Mouse (Mus musculus) heart, adult 18-20 months (tissue): ENCODE results near the gene Trim71. TPM values are rescaled to one million over a fixed set of nuclear protein-coding genes. Genes with fewer than 3 reads are reported as not detected.

Source experiments
- DNase-seq, 2 experiments: peaks; one replicate each; pipeline ENCODE4 v3.0.0; 2021 to 2022; ENCODE audit warnings: mixed read lengths in 1 of 2
- total RNA-seq, 2 experiments: library from RNA; stranded (reverse); gene quantifications; 2 replicates each; pipeline ENCODE4 v1.2.3; 2021

Gene Trim71
- total RNA-seq, 2 experiments from 2014 or later: not detected

DNA sequence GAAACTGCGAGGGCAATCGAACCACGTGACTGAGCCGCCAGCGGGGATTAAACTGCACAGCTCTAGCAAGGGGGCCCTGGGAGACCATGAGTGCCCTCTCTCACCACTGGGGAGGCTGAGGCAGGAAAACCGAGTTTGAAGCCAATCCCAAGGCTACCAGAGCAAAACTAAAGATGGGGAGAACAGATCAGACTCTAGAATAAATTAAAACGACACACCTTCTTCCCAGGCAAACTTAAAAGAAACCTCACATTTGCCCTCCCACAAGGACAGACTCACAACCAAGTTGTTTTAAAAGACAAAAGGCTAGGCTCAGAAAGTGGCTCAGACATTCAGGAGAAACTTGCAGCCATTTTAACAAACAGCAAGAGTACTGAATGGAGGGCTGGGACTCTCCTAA lies 7.1 kb downstream of the Trim71 start:
- no peak for DNase-seq

DNA sequence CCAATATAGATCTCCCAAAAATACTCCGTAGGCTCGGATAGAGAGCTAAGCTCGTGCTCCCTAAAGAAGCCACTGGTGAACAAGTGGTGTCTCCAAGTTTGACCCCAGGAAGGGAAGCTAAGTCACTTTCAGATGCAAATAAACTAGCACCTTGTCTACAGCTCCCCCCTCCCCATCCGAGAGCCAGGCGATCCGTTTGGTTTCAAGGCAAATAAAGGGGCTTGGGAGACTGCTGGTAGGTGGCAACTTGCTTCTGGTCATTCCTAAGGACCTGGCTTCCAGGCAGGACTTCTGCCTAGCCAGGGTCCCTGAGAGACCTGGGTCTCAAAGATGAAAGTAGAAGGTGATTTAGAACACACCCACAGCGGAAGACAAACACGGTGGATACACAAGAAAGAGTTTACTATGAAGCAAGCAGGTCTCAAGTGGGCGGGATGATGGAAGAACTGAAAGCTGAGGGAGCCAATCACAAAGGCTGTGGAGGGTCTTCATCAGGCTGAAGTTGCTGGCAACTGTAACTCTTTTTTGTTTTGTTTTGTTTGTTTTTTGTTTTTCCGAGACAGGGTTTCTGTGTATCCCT lies 7.8 kb downstream of the Trim71 start:
- DNase-seq: no peak

DNA sequence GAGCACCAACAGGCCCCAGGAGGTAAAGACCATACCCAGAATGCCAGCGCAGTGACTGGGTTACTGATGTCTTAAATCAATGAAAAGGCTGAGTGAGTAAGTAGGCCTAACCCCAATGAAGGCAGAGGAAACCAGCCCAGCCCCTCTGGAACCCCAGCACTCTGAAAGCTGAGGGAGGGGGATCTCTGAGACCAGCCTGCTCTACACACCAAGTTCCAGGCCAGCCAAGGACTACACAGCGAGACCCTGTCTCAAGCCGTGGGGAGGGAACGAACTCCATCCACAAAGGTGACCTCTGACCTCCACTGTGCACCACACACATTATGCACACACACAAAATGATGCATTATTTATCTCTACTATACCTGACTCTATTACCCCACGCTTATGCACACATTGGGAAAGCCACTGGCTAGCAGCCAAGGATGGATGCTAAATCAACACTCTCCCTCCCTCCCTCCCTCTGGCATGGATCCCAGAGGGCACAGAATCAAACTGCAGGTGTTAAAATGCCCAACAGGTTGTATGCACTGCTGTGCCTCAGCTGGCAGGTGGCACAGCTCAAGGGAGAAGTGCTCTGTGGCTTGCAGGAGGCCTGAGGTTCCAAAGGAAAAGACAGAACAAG lies 9.7 kb downstream of the Trim71 start:
- DNase-seq: no peak

DNA sequence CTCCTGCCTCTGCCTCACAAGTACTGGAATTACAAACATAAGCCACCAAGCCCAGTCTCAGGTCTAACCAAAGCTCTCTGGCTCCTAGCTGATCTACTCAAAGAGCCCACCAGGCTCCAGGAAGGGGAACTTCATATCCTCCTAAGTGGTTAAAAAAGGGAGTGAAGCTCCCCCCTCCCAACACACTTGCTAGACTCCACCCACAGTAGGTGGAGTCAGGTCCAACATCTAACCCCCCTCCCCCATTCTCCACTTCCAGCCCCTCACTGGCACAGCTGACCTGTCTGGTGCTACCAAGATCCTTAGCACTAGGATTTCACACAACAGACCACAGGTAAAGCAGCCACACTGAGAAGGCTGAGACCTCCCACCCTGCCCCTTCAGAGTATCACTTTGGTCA lies 10.3 kb downstream of the Trim71 start:
- DNase-seq: no peak

DNA sequence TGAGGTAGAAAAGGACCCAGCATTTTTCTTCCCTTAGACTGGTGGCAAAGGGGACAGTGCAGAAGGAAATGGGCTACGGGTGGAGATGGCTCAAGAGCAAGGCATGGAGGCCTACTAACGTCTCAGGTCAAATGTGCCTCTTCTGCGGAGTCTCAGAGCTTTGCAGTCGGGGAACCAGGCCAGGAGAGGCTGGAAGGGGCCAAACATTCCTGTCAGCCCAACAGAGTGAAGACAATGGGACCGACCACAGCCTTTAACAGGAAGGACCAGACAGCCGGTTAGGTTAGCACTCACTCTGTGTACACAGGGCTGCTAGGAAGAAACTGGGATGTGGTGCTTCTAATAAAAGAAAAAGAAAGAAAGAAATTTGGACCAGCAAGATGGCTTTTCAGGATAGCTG lies 14.1 kb downstream of the Trim71 start:
- DNase-seq: no peak

DNA sequence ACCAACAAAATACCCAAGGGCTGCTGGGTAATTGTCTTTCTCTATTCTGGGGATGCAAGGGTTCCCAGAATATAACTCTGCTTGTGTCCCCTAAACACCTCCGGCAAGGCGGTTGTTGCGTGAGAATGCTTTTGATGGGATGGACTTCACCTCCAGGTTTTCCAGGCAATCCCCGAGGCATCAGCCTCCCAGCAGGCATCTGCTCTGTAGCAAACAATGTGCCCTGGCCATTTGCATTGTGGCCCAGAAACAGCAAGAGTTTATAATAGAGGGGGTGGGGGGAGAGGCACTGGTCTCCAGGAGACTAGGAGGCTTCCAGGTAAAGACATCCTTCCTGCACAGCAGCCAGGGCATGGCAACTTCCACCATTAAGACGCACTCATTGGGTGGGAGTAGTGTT lies 15.1 kb downstream of the Trim71 start:
- no peak for DNase-seq

DNA sequence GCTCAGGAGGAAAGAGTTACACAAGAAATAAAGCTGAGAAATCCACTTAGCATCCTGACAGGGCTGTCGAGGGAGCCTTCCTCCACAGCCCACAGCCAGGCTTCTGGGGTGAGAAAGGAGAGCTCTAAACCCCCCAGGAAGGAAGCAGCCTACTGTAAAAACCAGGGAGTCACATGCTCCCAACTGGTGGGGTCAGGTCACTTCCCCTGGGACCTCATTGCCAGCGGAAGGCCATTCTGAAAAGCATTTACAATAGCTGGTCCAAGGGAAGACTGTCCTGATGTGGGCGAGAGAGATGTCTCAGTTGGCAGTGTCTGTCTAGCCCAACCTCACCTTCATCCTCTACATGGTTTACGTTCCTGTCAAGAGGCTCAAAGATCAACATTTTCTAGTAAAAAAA lies 15.7 kb downstream of the Trim71 start:
- no peak for DNase-seq

DNA sequence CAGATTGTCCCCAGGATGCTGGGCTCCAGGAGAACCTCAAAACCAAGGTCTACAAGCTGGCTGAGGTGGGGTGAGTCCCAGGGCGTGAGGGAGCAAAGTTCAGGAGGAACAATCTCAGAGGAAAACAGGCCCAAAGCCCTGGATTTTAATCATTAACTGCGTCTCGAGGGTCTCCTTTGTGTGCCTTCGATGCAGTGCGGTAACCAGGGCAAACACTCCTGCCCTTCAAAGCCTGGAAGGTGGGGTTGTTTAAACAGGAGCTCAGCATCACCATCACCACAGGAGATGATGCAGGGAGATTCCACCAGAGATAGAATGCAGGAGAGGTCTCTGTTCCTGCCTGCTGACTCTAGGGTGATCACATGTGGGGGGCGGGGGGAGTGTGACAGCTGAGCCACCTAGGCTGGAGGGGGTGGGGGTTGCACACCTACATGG lies 16.5 kb downstream of the Trim71 start:
- no peak for DNase-seq

DNA sequence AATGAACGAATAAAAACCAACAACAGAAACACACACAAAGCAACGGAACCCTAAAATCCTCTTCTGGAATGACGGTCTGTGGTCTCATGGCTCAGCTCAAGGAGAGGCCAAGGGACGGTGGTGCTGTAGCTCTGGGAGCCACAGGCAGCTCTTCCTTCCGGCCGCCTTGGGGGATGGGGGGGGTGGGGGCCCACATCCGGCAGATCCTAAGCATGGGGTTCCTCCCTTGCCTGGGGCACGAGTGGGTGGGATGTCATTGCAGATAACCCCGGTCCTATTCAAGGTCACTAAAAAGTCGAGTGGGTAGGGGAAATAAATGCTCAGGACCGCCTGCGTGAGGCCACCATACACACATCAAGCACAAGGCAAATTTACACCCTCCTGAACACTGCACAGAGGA lies 17.4 kb downstream of the Trim71 start:
- no peak for DNase-seq

DNA sequence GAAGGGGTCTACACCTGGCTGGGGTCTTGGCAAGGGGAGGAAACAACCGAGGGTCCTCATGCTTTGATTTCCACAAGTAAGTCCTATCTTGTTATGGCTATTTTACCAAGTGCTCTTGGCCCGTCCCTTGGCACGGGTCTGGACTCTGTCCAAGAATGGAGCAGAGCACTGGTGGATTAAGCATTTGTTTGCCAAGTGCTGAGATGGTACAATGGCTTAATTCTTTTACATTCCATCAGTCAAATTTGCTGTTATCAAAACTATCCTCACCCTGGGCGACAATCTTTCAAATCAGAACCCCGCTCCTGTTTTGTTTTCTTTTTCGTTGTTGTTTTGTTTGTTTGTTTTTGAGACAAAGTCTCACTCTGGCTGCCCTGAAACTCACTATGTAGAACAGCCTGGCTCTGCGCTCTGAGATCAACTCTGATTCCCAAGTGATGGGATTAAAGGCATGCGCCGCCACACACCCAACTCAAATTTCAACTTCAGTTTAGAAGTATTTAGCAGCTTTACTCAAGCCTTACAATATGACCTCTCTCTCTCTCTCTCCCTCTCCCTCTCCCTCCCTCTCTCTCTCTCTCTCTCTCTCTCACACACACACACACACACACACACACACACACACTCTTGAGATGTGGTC lies 19.3 kb downstream of the Trim71 start:
- DNase-seq: no peak

DNA sequence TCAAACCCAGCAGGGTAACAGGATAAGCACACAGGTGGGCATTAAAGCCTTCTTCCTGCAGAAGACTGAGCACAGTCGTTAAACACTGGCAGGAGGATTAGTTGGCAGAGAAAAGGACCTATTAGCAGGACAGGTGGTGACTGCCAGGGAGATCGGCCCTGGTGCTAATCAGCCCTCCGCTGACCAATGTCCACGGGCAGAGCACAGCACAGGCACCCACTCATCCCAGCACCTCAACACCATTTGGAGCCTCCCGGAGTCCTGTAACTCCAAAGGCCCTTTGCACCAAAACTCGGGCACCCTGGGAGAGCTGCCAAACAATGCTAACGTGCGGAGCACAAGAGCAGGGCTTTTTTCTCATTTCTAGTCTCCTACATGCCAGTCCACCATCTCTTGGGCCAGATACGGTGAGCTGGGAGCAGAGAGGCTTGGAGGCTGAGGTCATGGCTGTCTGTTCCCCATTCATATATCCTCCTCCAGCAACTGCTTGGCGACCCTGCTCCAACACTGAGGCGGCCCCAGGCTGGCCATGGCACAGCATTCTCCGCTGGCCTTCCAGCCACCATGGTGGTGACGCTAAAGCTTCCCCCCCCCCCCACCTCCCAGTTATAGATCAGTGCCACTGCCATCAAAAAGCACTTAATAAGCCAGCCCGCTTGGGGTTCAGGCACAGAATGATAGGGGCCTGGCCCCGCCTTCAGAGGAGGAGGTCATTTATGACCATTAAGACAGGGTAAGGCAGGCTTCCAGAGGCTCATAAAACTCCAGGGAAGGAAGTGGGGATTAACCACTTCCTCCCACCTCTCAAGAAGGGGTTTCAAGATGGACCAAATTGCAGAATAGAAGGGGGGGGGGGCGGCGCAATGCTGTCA lies 20.1 kb downstream of the Trim71 start:
- no peak for DNase-seq

DNA sequence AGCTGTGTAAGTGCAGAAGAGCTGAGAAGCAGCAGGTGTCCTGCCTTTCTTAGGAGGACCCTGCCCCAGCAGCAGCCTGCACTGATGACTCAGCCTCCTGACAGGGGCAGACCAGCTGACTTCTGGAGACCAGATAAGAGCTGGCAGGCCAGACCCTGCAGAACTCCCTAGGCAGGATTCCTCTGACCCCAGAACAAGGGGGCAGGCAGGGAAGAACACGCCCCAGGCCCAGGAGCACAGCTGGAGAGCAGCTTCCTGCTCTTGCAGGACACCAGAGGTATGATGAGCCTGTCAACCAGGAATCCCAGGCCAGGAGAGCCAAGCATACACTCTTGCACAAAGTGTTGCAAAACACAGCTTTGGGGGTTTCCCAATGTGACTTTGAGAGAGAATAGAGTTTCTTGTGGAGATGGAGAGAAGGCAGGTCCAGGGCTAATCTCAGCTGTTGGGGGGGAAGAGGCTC lies 22.9 kb downstream of the Trim71 start:
- DNase-seq: peak; percentile 40 to 53

DNA sequence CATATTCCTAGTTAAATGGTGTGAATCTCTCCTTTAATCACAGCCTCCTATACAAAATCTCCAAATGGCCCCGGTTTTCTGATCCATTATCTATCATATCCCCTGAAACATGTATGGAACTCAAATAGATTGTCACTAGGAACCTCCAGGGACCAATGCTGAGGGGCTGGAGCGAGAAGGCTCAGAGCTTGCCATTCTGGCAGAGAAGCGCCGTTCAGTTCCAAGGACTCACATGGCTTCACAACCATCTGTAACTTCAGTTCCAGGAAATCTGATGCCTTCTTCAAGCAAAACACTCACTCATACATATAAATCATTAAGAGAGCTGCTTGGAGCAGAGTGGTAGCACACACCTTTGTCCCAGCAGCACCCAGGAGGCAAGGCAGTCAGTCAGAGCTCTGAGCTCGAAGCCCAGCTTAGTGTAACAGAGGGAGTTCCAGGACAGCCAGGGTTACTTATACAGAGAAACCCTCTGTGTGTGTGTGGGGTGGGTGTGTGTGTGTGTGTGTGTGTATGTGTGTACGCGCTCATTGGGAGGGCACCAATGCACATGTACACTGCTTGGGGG lies 25.1 kb downstream of the Trim71 start:
- DNase-seq: peak; percentile 11 to 23

DNA sequence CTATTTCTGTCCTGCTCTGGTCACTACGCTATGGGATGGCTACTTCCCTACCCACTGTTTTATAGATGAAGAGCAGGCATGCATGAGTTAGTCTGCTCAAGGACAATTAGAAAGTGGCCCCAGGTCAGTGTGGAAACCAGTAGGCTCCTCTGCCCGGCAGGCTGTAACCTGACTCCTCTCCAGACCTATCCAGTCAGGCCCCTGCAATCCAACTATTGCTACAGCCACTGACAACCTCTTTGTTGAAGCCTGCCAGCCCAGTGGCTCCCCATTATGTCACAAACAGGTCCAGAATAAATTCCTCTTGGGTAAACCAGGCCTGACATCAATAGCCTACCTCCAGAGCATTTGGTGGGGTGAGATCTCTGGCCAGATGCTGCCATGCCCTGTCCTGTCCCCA lies 27.5 kb downstream of the Trim71 start:
- DNase-seq: no peak

DNA sequence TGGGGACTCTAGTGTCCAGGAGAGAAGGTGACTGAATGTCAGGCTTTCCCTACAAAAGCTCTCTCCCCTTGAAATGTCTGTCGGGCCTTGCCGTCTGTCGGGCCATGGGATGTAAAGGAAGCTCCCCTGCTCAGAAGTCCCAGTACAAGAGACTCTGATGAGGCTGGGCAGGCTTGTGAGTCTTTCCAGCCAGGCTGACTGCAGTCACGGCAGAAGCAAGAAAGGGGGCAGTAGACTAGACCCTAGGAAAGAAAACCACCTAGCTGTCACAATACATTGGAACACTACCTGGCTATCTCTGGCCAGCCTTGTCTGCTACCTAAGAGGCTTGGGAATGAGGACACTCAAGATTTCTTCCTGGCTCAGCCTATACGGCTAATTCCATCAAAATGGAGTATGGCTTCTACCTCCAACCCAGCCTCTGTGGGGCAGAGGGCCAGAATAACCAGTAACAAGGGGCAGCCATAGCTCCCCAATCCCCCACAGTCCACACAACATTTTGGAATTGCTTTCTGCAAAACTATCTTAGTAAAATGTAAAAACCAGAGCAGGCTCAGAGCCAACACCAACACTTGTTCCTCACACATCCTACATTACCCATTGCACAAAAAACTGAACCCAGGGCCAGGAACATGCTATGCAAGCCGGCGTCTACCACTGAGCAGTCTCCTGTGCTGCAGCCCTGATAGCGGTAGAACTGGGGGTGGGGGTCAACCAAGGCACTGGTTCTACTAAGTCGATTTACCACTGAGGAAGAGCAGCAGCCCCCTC lies 29.2 kb downstream of the Trim71 start:
- DNase-seq: no peak

DNA sequence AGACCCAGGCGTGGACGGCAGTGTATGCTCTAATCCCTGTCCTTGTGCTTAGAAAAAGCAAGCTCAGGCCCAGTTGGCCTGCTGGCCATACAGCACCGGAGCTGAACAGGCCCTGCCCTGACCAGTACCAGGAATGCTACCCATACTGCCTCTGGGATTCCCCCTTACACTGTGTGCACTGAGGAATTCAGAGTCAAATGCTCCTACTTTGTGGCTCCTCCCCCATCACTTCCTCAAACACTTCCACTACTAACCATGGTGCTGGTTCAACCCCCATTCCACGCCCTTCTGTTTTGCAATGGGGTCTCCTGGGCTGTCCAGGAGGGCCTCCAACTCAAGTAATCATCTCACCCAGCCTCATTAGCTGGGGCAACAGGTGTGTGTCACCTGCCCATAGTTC lies 30.3 kb downstream of the Trim71 start:
- DNase-seq: no peak

DNA sequence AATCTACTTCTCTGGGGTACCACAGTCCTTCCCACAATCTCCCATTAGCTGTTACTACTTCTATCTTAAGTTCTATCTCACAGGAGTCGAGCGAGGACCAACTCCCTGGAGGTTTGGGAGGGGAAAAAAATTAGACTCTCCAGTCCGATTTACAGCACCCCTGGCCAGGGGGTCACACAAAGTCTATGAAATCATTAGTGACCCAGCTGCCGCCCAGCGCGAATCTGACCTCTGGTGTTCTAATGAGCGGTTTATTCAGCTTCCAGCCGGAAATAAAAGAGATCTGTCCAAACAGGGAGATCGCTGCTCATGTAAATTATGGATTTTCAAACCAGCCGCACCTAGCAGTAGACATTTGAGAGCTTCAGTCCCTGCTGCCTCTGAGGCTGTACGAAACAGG lies 32.9 kb downstream of the Trim71 start:
- no peak for DNase-seq

DNA sequence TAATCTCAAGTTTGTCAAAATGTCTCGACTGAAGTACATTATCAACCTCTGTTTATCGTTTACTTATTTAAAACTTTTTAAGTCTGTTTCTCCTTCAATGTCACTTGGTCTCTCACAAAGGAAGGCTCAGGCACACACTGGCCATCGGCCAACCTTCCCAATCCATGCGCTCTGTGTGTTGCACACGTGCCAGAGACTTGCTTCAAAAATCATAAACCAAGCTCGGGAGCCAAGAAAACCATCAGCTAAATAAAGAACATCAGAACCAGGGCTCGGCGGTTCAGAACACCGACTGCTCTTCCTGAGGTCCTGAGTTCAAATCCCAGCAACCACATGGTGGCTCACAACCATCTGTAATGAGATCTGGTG lies 35.5 kb downstream of the Trim71 start:
- peak; percentile 30 to 54 for DNase-seq

DNA sequence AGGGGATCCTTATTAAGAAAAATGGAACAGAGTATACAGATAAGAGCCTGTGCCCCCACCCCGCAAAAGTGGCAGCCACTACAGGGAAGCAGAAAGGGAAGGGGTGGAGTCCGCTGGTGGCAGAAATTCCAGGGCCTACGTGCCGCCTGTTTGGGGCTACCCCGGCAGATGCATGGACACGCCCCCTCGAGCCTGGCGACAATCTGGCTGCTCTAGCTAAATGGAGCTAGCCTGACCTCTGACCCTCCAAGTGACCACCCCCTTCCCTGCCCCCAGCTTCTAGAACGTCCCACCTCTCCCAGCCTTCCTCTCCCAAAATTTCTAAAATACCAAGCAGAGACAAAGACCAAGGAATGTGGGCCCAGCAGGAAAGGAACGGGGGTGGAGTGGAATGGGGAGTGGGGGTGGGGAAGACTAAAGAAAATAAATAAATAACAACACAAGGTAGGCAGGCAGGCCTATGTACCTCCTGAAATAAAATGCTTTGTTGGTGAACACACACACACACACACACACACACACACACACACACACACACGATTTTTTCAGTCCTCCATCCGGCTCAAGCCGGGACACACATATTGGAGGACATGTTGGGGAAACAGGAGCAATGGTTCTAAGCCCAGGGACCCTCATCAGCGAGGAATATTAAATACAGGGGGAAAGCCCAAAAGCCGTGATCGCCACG lies 36.0 kb downstream of the Trim71 start:
- peak; percentile 14 to 21 for DNase-seq

DNA sequence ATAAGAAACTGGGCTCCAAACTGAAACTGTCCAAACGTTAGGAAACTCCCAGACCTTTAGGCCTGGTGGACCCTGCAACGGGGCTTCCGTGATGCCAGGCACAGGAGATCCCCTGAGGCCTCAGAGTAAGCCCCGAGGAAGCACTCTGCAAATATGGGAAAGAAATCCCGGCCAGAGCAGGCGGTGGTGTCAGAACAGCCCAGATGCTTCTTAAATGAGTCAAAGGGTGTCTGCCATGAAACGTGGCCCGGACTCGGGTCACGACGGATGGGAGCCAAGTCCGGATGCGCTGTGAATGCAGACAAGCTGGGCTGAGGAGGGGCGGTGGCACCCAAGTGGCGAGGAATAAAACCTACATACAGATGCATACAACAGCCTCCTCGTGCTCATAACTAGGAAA lies 37.1 kb downstream of the Trim71 start:
- DNase-seq: peak; percentile 76

DNA sequence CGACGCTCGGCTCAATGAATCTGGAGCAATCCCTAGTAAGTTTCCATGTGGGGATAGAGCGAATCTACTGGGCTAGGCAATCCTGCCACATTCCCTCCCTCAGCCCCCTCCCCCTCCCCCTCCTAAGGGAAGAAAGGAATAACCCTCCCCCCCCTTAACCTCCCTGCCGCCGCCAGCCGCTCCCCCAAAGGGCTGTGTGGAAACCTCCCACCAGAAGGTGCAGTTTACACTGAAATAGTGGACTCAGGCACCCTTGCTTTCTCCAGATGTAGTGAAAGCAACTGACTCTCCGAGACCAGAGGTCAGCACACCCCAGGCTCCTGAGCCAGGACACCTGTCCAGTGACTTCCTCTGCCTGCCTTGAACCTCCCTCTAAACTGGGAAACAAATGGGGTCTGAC lies 37.6 kb downstream of the Trim71 start:
- DNase-seq: peak in 1 of 2 experiments; percentile 13
